ENCODE assay signal across 12 mouse cellular contexts in the genomic region with DNA sequence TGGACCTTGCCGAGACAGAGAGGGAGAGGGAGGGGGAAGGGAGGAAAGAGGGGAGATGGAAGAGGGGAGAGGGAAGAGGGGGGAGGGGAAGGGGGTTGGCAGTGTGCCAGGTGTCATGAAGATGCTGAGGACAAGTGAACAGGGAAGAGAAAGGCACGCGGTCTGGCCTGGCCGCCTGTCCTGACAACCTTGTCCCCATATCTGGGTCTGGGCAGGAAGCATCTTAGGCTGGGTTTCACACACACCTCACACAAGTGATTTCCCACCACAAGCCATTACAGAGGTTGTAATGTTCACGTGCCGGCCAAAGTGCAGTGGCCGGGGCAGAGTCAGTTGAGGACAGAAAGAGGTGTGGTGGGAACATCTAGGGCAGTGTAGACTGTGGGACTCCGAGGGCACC. TPM values are rescaled to one million over a fixed set of nuclear protein-coding genes. Genes with fewer than 3 reads are reported as not detected.
DNase-seq lines count a peak whose midpoint lies in the region; ATAC-seq and TF ChIP-seq lines count a peak whose summit lies in the region.
"Had no signal": no experiment of that assay in that cellular context is flagged by ENCODE, and none has a peak within 500 bp of the region (broad histone marks: within the 10 kb centered on the region; RNA-seq: fewer than 3 reads in every experiment).

No protein-coding gene starts in this region.

- H3K4me1 ChIP-seq in lung, embryonic 15.5 days = peaks cover 33% of the 10 kb centered on the region

- H3K27ac ChIP-seq in gastrocnemius, adult 2 months = peak overlapping the region; percentile 12; the same call in 1 of the 2 replicates
- no peak overlapping the region for H3K27ac ChIP-seq in lung, embryonic 15.5 days
- H3K27ac ChIP-seq: heart, embryonic 10.5 days; midbrain, embryonic 12.5 days had no signal

- no peaks in the 10 kb centered on the region for H3K36me3 ChIP-seq in lung, embryonic 15.5 days
- H3K36me3 ChIP-seq: midbrain, embryonic 12.5 days had no signal

- H3K9me3 ChIP-seq in lung, embryonic 15.5 days = no peaks in the 10 kb centered on the region; the same call in 1 of the 2 replicates
- H3K9me3 ChIP-seq: heart, embryonic 10.5 days; midbrain, embryonic 12.5 days had no signal

- WGBS in lung, embryonic 15.5 days = 49% methylated on average over 8 of the region's 8 CpGs

- intact Hi-C loops in gastrocnemius, adult 2 months (cut with DNase I) = no loop called here
- intact Hi-C loops in gastrocnemius, postnatal 36 days (cut with DNase I) = no loop called here

- no peak overlapping the region for H3K9ac ChIP-seq in lung, embryonic 15.5 days
- H3K9ac ChIP-seq: midbrain, embryonic 12.5 days had no signal

- ATAC-seq in lung, embryonic 15.5 days (ENCODE audit: borderline replicate concordance, extremely low read depth, low FRiP score, low TSS enrichment) = 0 out of 2 replicates have a peak, but pooled peaks have one; percentile 5
- no peak for ATAC-seq in activated CD4-positive, CD25-positive, alpha-beta regulatory T cell, adult 4 months

- DNase-seq in gastrocnemius, adult 2 months = no peak
- DNase-seq in gastrocnemius, postnatal 36 days = no peak
- DNase-seq in lung, postnatal 10 days = no peak
- DNase-seq in kidney, postnatal 10 days = peak; percentile 61
- DNase-seq in natural killer cell, adult 2 months (ENCODE audit: low spot score in 2 of 2) = peak; percentile 39 to 64
- DNase-seq in left cerebral cortex, adult 8-10 months (ENCODE audit: low spot score in 2 of 2) = no peak
- DNase-seq: adrenal gland, postnatal 36 days; cerebellum, adult 2 months had no signal

- H3K4me2 ChIP-seq in lung, embryonic 15.5 days = no peak overlapping the region
- H3K4me2 ChIP-seq: midbrain, embryonic 12.5 days had no signal

- TF ChIP-seq CTCF in gastrocnemius, adult 2 months (IDR thresholded peaks at IDR 0.05) = no peak

- H3K4me3 ChIP-seq in gastrocnemius, adult 2 months = no peak overlapping the region
- H3K4me3 ChIP-seq in lung, embryonic 15.5 days = no peak overlapping the region
- H3K4me3 ChIP-seq: heart, embryonic 10.5 days; midbrain, embryonic 12.5 days had no signal

- no peaks in the 10 kb centered on the region for H3K27me3 ChIP-seq in lung, embryonic 15.5 days
- H3K27me3 ChIP-seq: midbrain, embryonic 12.5 days had no signal

RNA-seq across cellular contexts. Expression of a gene that starts 25.7 kb away (rescaled TPM):
- 10 to 100 TPM in 1 of 2 experiments, 1 to 10 TPM in 1; 9.4 to 11.2 TPM for total RNA-seq in gastrocnemius, adult 2 months (2021)
- 10 to 100 TPM in 1 of 2 experiments, 1 to 10 TPM in 1; 7.0 to 10.3 TPM for total RNA-seq in gastrocnemius, postnatal 36 days (2021)
- polyA plus RNA-seq in lung, embryonic 15.5 days (2015; fragmentation: Nextera tagmentation; extraction: Ambion mirVana) = 32.8 and 33.3 TPM in 2 replicates
- total RNA-seq in left cerebral cortex, adult 8-10 months (2022) = 10 to 100 TPM; 29.4 to 31.2 (median 30.5) TPM
- 1 to 10 TPM; 3.4 to 6.4 TPM for polyA plus RNA-seq in activated CD4-positive, CD25-positive, alpha-beta regulatory T cell, adult 4 months (2017; shearing (Covaris generic))

RNA-seq across cellular contexts. Expression of a gene that starts 40.7 kb away (rescaled TPM):
- 100 to 1,000 TPM; 382 to 410 TPM for total RNA-seq in gastrocnemius, adult 2 months (2021)
- total RNA-seq in gastrocnemius, postnatal 36 days (2021) = 100 to 1,000 TPM; 327 to 414 TPM
- polyA plus RNA-seq in lung, embryonic 15.5 days (2015; fragmentation: Nextera tagmentation; extraction: Ambion mirVana) = 606 and 658 TPM in 2 replicates
- 100 to 1,000 TPM; 323 to 368 (median 355) TPM for total RNA-seq in left cerebral cortex, adult 8-10 months (2022)
- 1,000 to 10,000 TPM in 1 of 2 experiments, 100 to 1,000 TPM in 1; 852 to 1,030 TPM for polyA plus RNA-seq in activated CD4-positive, CD25-positive, alpha-beta regulatory T cell, adult 4 months (2017; shearing (Covaris generic))

RNA-seq across cellular contexts. Expression of a gene that starts 55.1 kb away (rescaled TPM):
- total RNA-seq in gastrocnemius, adult 2 months (2021) = 10 to 100 TPM; 29.1 to 30.7 TPM
- 10 to 100 TPM; 24.4 to 31.1 TPM for total RNA-seq in gastrocnemius, postnatal 36 days (2021)
- 2.1 and 2.9 TPM in 2 replicates for polyA plus RNA-seq in lung, embryonic 15.5 days (2015; fragmentation: Nextera tagmentation; extraction: Ambion mirVana)
- total RNA-seq in left cerebral cortex, adult 8-10 months (2022) = 10 to 100 TPM; 26.4 to 28.8 (median 27.1) TPM
- 1 to 10 TPM; 1.7 to 1.9 TPM for polyA plus RNA-seq in activated CD4-positive, CD25-positive, alpha-beta regulatory T cell, adult 4 months (2017; shearing (Covaris generic))

Comparison
In these comparisons a context has a peak if more than half of its experiments do, and no peak if none do; other contexts are left out.
1. DNase-seq: peak in kidney, postnatal 10 days (single experiment) and natural killer cell, adult 2 months (2 of 2); none in gastrocnemius, adult 2 months (single experiment), gastrocnemius, postnatal 36 days (0 of 2), lung, postnatal 10 days (single experiment) and left cerebral cortex, adult 8-10 months (0 of 2).